Mouse (Mus musculus) intestine, embryonic 16.5 days (tissue): ENCODE measurements around the gene Rbm14. TPM values are rescaled to one million over a fixed set of nuclear protein-coding genes. Genes with fewer than 3 reads are reported as not detected.
A peak's percentile ranks its signal among the peaks of the same experiment; 100 is the strongest.
"Not testable (repeated sequence)": the region's sequence is repeated elsewhere in the genome, so short reads cannot be mapped to it uniquely, and the experiment has no call there.

ENCODE experiments used
- ATAC-seq: fragments of 200-750 bp; cut with Nextera tagmentation; 2 replicates; pipeline ENCODE4 v1.8.0; 2017; ENCODE audit warnings: moderate TSS enrichment, moderate library complexity
- H3K27ac ChIP-seq: fragments of 300-500 bp; sonication (generic); 2 replicates; pipeline ENCODE4 v1.5.1; 2014; ENCODE audit warnings: mild to moderate bottlenecking, low read length
- H3K27me3 ChIP-seq: fragments of 300-500 bp; sonication (generic); replicated peaks from 2 replicates; pipeline ENCODE4 v1.6.1; 2014; ENCODE audit warnings: low read length, control low read depth, mixed read lengths; ENCODE audit not compliant: control insufficient read depth, insufficient read depth
- H3K36me3 ChIP-seq: fragments of 300-500 bp; sonication (generic); 2 replicates; pipeline ENCODE4 v1.6.1; 2014; ENCODE audit warnings: low read length, control low read depth; ENCODE audit not compliant: control insufficient read depth, insufficient read depth
- H3K4me1 ChIP-seq: fragments of 300-500 bp; sonication (generic); 2 replicates; pipeline ENCODE4 v1.6.1; 2014; ENCODE audit warnings: low read length, control low read depth, mixed read lengths; ENCODE audit not compliant: control insufficient read depth, insufficient read depth
- H3K4me2 ChIP-seq: fragments of 300-500 bp; sonication (generic); 2 replicates; pipeline ENCODE4 v1.6.1; 2014; ENCODE audit warnings: low read depth, low read length, control low read depth
- H3K4me3 ChIP-seq: fragments of 300-500 bp; sonication (generic); 2 replicates; pipeline ENCODE4 v1.5.1; 2014; ENCODE audit warnings: mild to moderate bottlenecking, low read length
- H3K9ac ChIP-seq: fragments of 300-500 bp; sonication (generic); 2 replicates; pipeline ENCODE4 v1.6.1; 2014; ENCODE audit warnings: low read depth, low read length
- H3K9me3 ChIP-seq: fragments of 300-500 bp; sonication (generic); 2 replicates; pipeline ENCODE4 v1.6.1; 2016; ENCODE audit warnings: low read length, control low read depth; ENCODE audit not compliant: control insufficient read depth
- WGBS: fragments of 180-500 bp; shearing (Covaris S2); extraction: QIAGEN DNeasy Blood & Tissue Kit; methylation state at CpG from one replicate; pipeline ENCODE4 v1.1.7; 2014; 5-methylcytosine and 5-hydroxymethylcytosine counted together
- polyA plus RNA-seq: library from polyadenylated mRNA; unstranded; fragments of >200 nt; fragmentation: Nextera tagmentation; extraction: Ambion mirVana; gene quantifications from 2 replicates; pipeline ENCODE4 v1.2.1, GENCODE M21; 2015

Rbm14 gene
- polyA plus RNA-seq, 1 experiment from 2014 or later: 77.0 TPM

- WGBS: 67% methylated on average over 3 of the region's 3 CpGs
- ATAC-seq: no peak
These were observed 38.6 kb downstream of the Rbm14 start for GRCm38 (mm10) chr19:4772785-4773184.

GRCm38 (mm10) chr19:4767507-4768148, 43.8 kb downstream of the Rbm14 start:
- H3K27me3 ChIP-seq: no peaks in the 10 kb centered on the region
- H3K9ac ChIP-seq: no peak overlapping the region
- ATAC-seq: peak; percentile 40; the same call in 1 of the 2 replicates
- H3K4me3 ChIP-seq: no peak overlapping the region
- no peaks in the 10 kb centered on the region for H3K4me1 ChIP-seq
- H3K27ac ChIP-seq: no peak overlapping the region
- H3K9me3 ChIP-seq: no peaks in the 10 kb centered on the region
- H3K4me2 ChIP-seq: no peak overlapping the region
- 69% methylated on average over 12 of the region's 12 CpGs for WGBS
- peaks cover 4% of the 10 kb centered on the region; the same call in 1 of the 2 replicates for H3K36me3 ChIP-seq

More at GRCm38 (mm10) chr19:4772785-4773184, 38.6 kb downstream of the Rbm14 start:
- no peaks in the 10 kb centered on the region for H3K9me3 ChIP-seq
- H3K27me3 ChIP-seq: no peaks in the 10 kb centered on the region
- H3K4me2 ChIP-seq: no peak overlapping the region
- H3K27ac ChIP-seq: no peak overlapping the region
- H3K4me1 ChIP-seq: no peaks in the 10 kb centered on the region
- no peak overlapping the region for H3K4me3 ChIP-seq
- 0 out of 2 replicates have a peak, but pooled peaks cover 3% of the 10 kb centered on the region for H3K36me3 ChIP-seq
- no peak overlapping the region for H3K9ac ChIP-seq

GRCm38 (mm10) chr19:4762876-4763275, 48.6 kb downstream of the Rbm14 start:
- no peak overlapping the region for H3K4me2 ChIP-seq
- H3K4me1 ChIP-seq: peaks cover 4% of the 10 kb centered on the region
- no peak overlapping the region for H3K9ac ChIP-seq
- H3K27ac ChIP-seq: no peak overlapping the region
- no peaks in the 10 kb centered on the region for H3K27me3 ChIP-seq
- WGBS: 68% methylated on average over 1 of the region's 1 CpGs
- no peaks in the 10 kb centered on the region for H3K9me3 ChIP-seq
- no peak overlapping the region for H3K4me3 ChIP-seq
- ATAC-seq: no peak
- peaks cover 4% of the 10 kb centered on the region; the same call in 1 of the 2 replicates for H3K36me3 ChIP-seq

GRCm38 (mm10) chr19:4760544-4760943, 50.9 kb downstream of the Rbm14 start:
- not testable (repeated sequence) for H3K9me3 ChIP-seq, H3K4me1 ChIP-seq, H3K36me3 ChIP-seq, H3K27me3 ChIP-seq, H3K4me2 ChIP-seq, H3K4me3 ChIP-seq, ATAC-seq, H3K27ac ChIP-seq, H3K9ac ChIP-seq
- WGBS: 91% methylated on average over 8 of the region's 8 CpGs

GRCm38 (mm10) chr19:4756921-4757320, 54.5 kb downstream of the Rbm14 start:
- Histone ChIP-seq H3K9me3 (no peaks in the 10 kb centered on the region), H3K4me3 (peak overlapping the region; percentile 63), H3K36me3 (no peaks in the 10 kb centered on the region), H3K27me3 (no peaks in the 10 kb centered on the region), H3K4me1 (peaks cover 9% of the 10 kb centered on the region), H3K9ac (peak overlapping the region; percentile 80), H3K27ac (peak overlapping the region; percentile 96), H3K4me2 (peak overlapping the region; percentile 80)
- 2% methylated on average over 9 of the region's 9 CpGs for WGBS
- ATAC-seq: no peak

- Histone ChIP-seq H3K4me3 (peak within 1 kb of the TSS; percentile 63), H3K27ac (peak within 1 kb of the TSS; percentile 96), H3K9ac (peak within 1 kb of the TSS; percentile 80), H3K9me3 (no peaks in the 10 kb centered on the region), H3K27me3 (no peaks in the 10 kb centered on the region), H3K4me2 (peak within 1 kb of the TSS; percentile 80), H3K4me1 (peaks cover 9% of the 10 kb centered on the region), H3K36me3 (no peaks in the 10 kb centered on the region)
- peak; percentile 97 for ATAC-seq
- WGBS: under 1% methylated on average over 63 of the region's 65 CpGs
These were observed 55.1 kb downstream of the Rbm14 start, which contains the start of gene Rbm4b for GRCm38 (mm10) chr19:4756193-4756911. Rbm4b (plus strand) TSS chr19:4756497.

- Histone ChIP-seq H3K9ac (peak overlapping the region; percentile 70), H3K4me3 (peak overlapping the region; percentile 63), H3K4me1 (peaks cover 9% of the 10 kb centered on the region), H3K27me3 (no peaks in the 10 kb centered on the region), H3K27ac (peak overlapping the region; percentile 96), H3K4me2 (peak overlapping the region; percentile 80), H3K9me3 (no peaks in the 10 kb centered on the region), H3K36me3 (no peaks in the 10 kb centered on the region)
- under 1% methylated on average over 10 of the region's 10 CpGs for whole genome bisulfite sequencing
- peak; percentile 75 for ATAC-seq
These were observed 55.8 kb downstream of the Rbm14 start for GRCm38 (mm10) chr19:4755565-4756192.
